Mouse (Mus musculus) hindbrain, postnatal 0 days (tissue): ENCODE measurements at regions not wholly inside any gene's neighbourhood (a gene's known extent, or its start where the extent isn't known, plus 50 kb on each side); places are given as distances from the start of the nearest gene placed in this dataset.
"Not testable (repeated sequence)": the region's sequence is repeated elsewhere in the genome, so short reads cannot be mapped to it uniquely, and the experiment has no call there.

Experiments
- ATAC-seq: fragments of 200-750 bp; cut with Nextera tagmentation; 2 replicates; pipeline ENCODE4 v1.8.0; 2017; ENCODE audit warnings: mild to moderate bottlenecking, moderate TSS enrichment, moderate library complexity
- DNase-seq: peaks from one replicate; pipeline ENCODE4 v3.0.0-alpha.2; 2015; ENCODE audit warnings: low spot score
- H3K27ac ChIP-seq: fragments of 300-500 bp; sonication (generic); 2 replicates; pipeline ENCODE4 v1.5.1; 2014; ENCODE audit warnings: mild to moderate bottlenecking
- H3K27me3 ChIP-seq: fragments of 300-500 bp; sonication (generic); 2 replicates; pipeline ENCODE4 v1.6.1; 2014; ENCODE audit warnings: low read length, mixed read lengths; ENCODE audit not compliant: insufficient read depth
- H3K36me3 ChIP-seq: fragments of 300-500 bp; sonication (generic); 2 replicates; pipeline ENCODE4 v1.6.1; 2014; ENCODE audit warnings: low read length, mixed read lengths; ENCODE audit not compliant: insufficient read depth
- H3K4me1 ChIP-seq: fragments of 300-500 bp; sonication (generic); 2 replicates; pipeline ENCODE4 v1.6.1; 2014; ENCODE audit warnings: antibody characterized with exemption, low read length, mixed read lengths; ENCODE audit not compliant: insufficient read depth
- H3K4me2 ChIP-seq: fragments of 300-500 bp; sonication (generic); 2 replicates; pipeline ENCODE4 v1.6.1; 2014; ENCODE audit warnings: low read depth, mild to moderate bottlenecking, low read length, moderate library complexity, mixed read lengths
- H3K4me3 ChIP-seq: fragments of 300-500 bp; sonication (generic); 2 replicates; pipeline ENCODE4 v1.5.1; 2014; ENCODE audit warnings: low read length
- H3K9ac ChIP-seq: fragments of 300-500 bp; sonication (generic); replicated peaks from 2 replicates; pipeline ENCODE4 v1.6.1; 2014; ENCODE audit warnings: mild to moderate bottlenecking, low read length, moderate library complexity, mixed read lengths
- H3K9me3 ChIP-seq: fragments of 300-500 bp; sonication (generic); 2 replicates; pipeline ENCODE4 v1.6.1; 2016; ENCODE audit warnings: low read length, mixed read lengths
- CTCF ChIP-seq: IDR thresholded peaks from 2 replicates; pipeline ENCODE4 v1.5.1; 2016; ENCODE audit warnings: antibody characterized with exemption, control low read depth, low read depth
- WGBS: fragments of 180-500 bp; shearing (Covaris S2); extraction: QIAGEN DNeasy Blood & Tissue Kit; methylation state at CpG from one replicate; pipeline ENCODE4 v1.1.7; 2014; 5-methylcytosine and 5-hydroxymethylcytosine counted together

DNA sequence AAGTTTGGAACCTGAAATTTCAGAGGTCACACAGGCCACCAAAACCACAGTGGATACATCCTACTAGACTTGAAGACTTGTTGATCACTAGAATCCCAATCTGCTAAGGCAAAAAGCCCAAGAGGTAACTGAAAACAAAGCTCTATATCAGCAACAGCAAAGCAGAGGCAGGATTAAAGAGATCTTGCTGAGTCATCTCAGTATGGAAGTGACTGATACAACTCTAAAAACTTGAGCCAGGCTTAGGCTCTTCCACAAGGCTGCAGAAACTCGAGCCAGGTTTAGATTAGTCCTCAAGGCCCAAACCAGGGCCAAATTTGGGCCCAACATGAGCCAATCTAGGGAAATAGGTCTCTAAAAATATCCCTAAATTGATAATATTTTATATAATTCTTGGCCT, 56.2 kb downstream of the Speer3 start:
- no peaks in the 10 kb centered on the region for H3K9me3 ChIP-seq
- no peaks in the 10 kb centered on the region for H3K36me3 ChIP-seq
- ATAC-seq, result no peak
- no peak overlapping the region for H3K9ac ChIP-seq
- H3K27me3 ChIP-seq, result no peaks in the 10 kb centered on the region
- no peaks in the 10 kb centered on the region for H3K4me1 ChIP-seq
- no peak overlapping the region for H3K27ac ChIP-seq
- H3K4me2 ChIP-seq, result no peak overlapping the region
- DNase-seq, result no peak
- H3K4me3 ChIP-seq, result no peak overlapping the region
- no peak for TF ChIP-seq CTCF
- 50% methylated on average over 1 of the region's 1 CpGs for WGBS

DNA sequence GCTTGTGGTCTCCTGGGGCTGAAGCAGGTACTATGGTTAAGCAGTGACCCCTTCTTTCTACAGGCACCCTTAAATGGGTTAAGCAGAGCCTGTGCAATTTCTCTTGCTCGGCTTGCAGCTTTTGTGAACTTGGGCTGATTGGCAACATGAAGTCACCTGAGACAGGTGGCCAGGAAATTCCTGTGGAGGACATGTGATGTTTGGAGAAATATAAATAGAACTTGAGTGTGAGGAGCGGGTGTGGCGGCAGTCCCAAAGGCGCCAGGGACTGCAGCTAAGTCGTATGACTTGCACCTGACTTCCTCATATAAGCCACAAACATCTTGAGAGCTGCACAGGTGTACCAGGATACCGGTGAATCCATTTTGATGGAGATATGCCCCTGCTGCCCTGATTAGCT, 88.8 kb downstream of the Speer3 start:
- not testable (repeated sequence) for H3K4me2 ChIP-seq, H3K9me3 ChIP-seq, H3K4me3 ChIP-seq, H3K27ac ChIP-seq, H3K27me3 ChIP-seq, DNase-seq, ATAC-seq, H3K9ac ChIP-seq, H3K4me1 ChIP-seq, H3K36me3 ChIP-seq
- 96% methylated on average over 5 of the region's 6 CpGs for WGBS

DNA sequence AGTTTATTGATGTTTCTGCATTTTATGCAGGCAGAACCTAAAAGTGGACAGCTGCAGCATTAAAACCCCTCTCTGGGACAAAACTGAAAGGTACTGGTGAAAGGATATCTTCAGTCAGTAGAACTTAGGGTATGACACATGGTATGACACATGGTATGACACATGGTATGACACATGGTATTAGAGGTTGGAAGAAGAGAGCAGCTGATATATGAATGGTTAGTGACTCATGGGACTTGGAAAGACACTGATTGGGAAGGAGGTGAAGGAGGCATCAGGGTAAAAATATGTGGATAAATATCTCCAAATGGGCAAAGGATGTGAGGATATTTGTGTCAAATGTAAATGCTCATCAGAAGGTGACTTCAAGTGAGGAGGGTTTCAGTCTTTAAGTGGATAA, 97.0 kb downstream of the Speer3 start:
- no peaks in the 10 kb centered on the region for H3K4me1 ChIP-seq
- no peak overlapping the region for H3K9ac ChIP-seq
- H3K9me3 ChIP-seq, result no peaks in the 10 kb centered on the region
- H3K27ac ChIP-seq, result no peak overlapping the region
- TF ChIP-seq CTCF, result no peak
- H3K27me3 ChIP-seq, result no peaks in the 10 kb centered on the region
- H3K4me3 ChIP-seq, result no peak overlapping the region
- DNase-seq, result no peak
- no peak for ATAC-seq
- no peaks in the 10 kb centered on the region for H3K36me3 ChIP-seq
- no peak overlapping the region for H3K4me2 ChIP-seq

DNA sequence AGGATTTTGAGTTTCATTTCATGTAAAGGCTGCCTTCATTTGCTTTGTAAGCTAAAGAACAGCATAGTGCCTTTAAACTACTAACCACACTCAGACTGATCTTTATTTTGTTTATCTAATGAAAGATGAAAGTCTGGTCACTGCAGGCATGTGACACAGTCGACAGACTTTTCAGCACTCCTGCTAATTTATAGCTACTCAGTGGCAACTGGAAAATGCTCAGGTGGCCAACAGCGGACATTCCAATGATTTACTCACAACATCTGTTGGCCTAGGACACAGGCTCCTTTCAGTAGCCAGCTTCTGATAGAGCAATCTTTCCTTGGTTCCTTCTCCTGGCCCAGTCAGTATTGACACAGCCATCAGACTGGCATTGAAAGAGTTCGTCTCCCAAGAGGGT, 116.8 kb upstream of the Sema3e start:
- no peak overlapping the region for H3K9ac ChIP-seq
- H3K36me3 ChIP-seq, result no peaks in the 10 kb centered on the region
- no peaks in the 10 kb centered on the region for H3K9me3 ChIP-seq
- no peak for TF ChIP-seq CTCF
- H3K27ac ChIP-seq, result no peak overlapping the region
- WGBS, result 82% methylated on average over 3 of the region's 3 CpGs
- no peaks in the 10 kb centered on the region for H3K4me1 ChIP-seq
- no peaks in the 10 kb centered on the region for H3K27me3 ChIP-seq
- no peak overlapping the region for H3K4me2 ChIP-seq
- no peak for ATAC-seq
- no peak overlapping the region for H3K4me3 ChIP-seq
- DNase-seq, result no peak

DNA sequence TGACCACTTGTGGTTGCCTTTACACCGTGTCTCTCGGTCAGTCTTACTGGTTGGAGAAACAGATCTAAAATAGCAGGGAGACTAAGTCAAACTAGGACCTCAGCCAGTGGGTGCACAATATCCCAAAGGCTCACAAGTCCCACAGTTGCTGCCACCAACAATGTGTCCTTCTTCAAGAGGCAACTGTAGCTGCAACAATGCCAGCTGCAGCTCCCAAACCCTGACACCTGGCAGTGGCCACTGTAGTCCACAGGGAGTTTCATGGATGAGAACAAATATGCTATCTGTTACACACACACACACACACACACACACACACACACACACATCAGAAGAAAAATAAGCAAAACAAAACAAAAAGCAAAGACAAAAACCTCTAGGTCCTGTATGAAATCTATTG, 107.7 kb upstream of the Sema3e start:
- no peak overlapping the region for H3K27ac ChIP-seq
- DNase-seq (no peak), ATAC-seq (no peak)
- H3K9me3 ChIP-seq, result no peaks in the 10 kb centered on the region
- no peak overlapping the region for H3K4me2 ChIP-seq
- TF ChIP-seq CTCF, result no peak
- WGBS, result 89% methylated on average over 2 of the region's 2 CpGs
- no peaks in the 10 kb centered on the region for H3K27me3 ChIP-seq
- no peak overlapping the region for H3K9ac ChIP-seq
- H3K36me3 ChIP-seq, result no peaks in the 10 kb centered on the region
- no peak overlapping the region for H3K4me3 ChIP-seq
- H3K4me1 ChIP-seq, result no peaks in the 10 kb centered on the region

DNA sequence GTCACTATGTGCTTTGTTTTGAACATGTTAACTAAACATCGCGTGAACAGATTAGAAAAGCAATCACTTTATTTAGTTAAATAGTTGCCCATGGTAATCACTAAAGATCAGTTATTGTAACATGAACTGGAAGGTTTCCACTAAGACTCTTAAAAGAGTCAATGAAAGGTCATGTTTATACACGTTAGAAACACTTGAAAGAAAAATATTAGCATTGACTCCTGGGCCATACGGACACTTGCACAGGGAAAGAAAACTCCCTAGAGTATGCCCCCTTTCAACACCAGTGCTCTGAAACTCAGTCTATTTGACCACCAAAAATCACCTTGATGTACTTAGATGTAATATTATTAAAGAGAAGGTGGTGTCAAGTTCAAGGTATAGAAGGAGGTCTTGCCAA, 102.8 kb upstream of the Sema3e start:
- Histone ChIP-seq H3K4me1 (no peaks in the 10 kb centered on the region), H3K9ac (no peak overlapping the region), H3K27me3 (no peaks in the 10 kb centered on the region), H3K9me3 (no peaks in the 10 kb centered on the region), H3K4me3 (no peak overlapping the region), H3K36me3 (no peaks in the 10 kb centered on the region), H3K4me2 (no peak overlapping the region), H3K27ac (no peak overlapping the region)
- ATAC-seq, result no peak
- no peak for TF ChIP-seq CTCF
- 77% methylated on average over 4 of the region's 4 CpGs for WGBS
- DNase-seq, result no peak

DNA sequence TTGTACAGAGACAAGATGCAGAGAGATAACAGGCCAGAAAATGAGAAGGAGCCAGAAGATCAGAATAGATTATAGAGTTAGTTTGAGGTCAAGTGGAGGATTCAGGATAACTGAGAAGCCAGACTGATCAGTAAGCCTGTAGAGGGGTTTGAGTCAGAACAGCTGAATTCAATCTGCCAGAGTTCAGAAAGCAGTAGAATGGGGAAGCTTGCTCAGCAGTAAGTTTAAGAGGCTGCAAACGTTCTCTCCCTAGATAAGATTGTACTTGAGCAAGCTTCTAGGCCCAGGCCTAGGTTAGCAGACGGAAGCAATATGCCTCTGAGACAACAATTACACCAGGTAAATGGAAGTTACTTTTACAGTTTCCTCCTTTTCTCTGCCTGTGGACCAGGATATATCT, 94.1 kb upstream of the Sema3e start:
- Histone ChIP-seq H3K4me1 (no peaks in the 10 kb centered on the region), H3K4me2 (no peak overlapping the region), H3K9me3 (no peaks in the 10 kb centered on the region), H3K9ac (no peak overlapping the region), H3K27ac (no peak overlapping the region), H3K4me3 (no peak overlapping the region), H3K36me3 (no peaks in the 10 kb centered on the region), H3K27me3 (no peaks in the 10 kb centered on the region)
- 65% methylated on average over 2 of the region's 2 CpGs for WGBS
- TF ChIP-seq CTCF, result no peak
- ATAC-seq (no peak), DNase-seq (no peak)

DNA sequence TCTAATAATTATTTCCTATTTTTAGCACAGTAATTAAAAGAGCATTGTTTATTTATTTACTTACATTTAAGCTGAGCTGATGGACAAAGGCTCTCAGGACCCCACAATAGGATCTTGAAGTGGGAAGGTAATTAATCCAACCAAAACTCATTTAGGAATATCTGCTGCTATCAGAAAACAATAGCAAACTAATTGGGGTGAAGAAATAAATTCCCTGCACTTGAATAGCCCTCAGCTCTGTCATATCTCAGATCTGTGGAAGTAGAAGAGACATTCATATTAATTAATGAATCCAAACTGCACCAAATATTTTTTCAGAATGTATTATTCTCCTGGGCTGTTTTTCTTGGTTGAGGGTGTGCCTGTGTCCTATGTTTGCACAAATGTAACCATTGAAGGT, 73.7 kb upstream of the Sema3e start:
- ATAC-seq (no peak), DNase-seq (no peak)
- Histone ChIP-seq H3K9me3 (no peaks in the 10 kb centered on the region), H3K4me2 (no peak overlapping the region), H3K36me3 (no peaks in the 10 kb centered on the region), H3K27ac (no peak overlapping the region), H3K9ac (no peak overlapping the region), H3K4me1 (no peaks in the 10 kb centered on the region), H3K27me3 (no peaks in the 10 kb centered on the region), H3K4me3 (no peak overlapping the region)
- no peak for TF ChIP-seq CTCF
